Mouse (Mus musculus) brain, embryonic 18.5 days (tissue): ENCODE data around the gene Efhd2.

Experiments used
- DNase-seq: peaks from one replicate; pipeline ENCODE4 v3.0.0-alpha.2; 2012; ENCODE audit warnings: low read depth, low spot score

Gene Efhd2

GRCm38 (mm10) chr4:141881289-141881914 lies 6.7 kb upstream of the Efhd2 start:
- DNase-seq = no peak

GRCm38 (mm10) chr4:141879875-141880274 lies 5.2 kb upstream of the Efhd2 start:
- no peak for DNase-seq

- DNase-seq = no peak
Observed at GRCm38 (mm10) chr4:141879074-141879473, 4.4 kb upstream of the Efhd2 start.

GRCm38 (mm10) chr4:141878621-141879020 lies 3.9 kb upstream of the Efhd2 start:
- DNase-seq = no peak

- DNase-seq = no peak
Observed at GRCm38 (mm10) chr4:141875481-141876108, 875 bp upstream of the Efhd2 start.

- no peak for DNase-seq
Observed at GRCm38 (mm10) chr4:141874111-141874600, 564 bp downstream of the Efhd2 start.

- no peak for DNase-seq
Observed at GRCm38 (mm10) chr4:141872977-141873376, 1.7 kb downstream of the Efhd2 start.

GRCm38 (mm10) chr4:141871909-141872308 lies 2.8 kb downstream of the Efhd2 start:
- no peak for DNase-seq

GRCm38 (mm10) chr4:141871333-141871725 lies 3.4 kb downstream of the Efhd2 start:
- no peak for DNase-seq

- no peak for DNase-seq
Observed at GRCm38 (mm10) chr4:141870666-141871332, 3.9 kb downstream of the Efhd2 start.

- no peak for DNase-seq
Observed at GRCm38 (mm10) chr4:141869436-141870215, 5.1 kb downstream of the Efhd2 start.

- DNase-seq = no peak
Observed at GRCm38 (mm10) chr4:141868051-141868450, 6.7 kb downstream of the Efhd2 start.

GRCm38 (mm10) chr4:141867498-141867897 lies 7.2 kb downstream of the Efhd2 start:
- no peak for DNase-seq

- no peak for DNase-seq
Observed at GRCm38 (mm10) chr4:141866933-141867490, 7.7 kb downstream of the Efhd2 start.

- DNase-seq = no peak
Observed at GRCm38 (mm10) chr4:141865600-141865999, 9.1 kb downstream of the Efhd2 start.

- no peak for DNase-seq
Observed at GRCm38 (mm10) chr4:141865006-141865405, 9.7 kb downstream of the Efhd2 start.

- no peak for DNase-seq
Observed at GRCm38 (mm10) chr4:141864506-141864905, 10.2 kb downstream of the Efhd2 start.

- DNase-seq = no peak
Observed at GRCm38 (mm10) chr4:141863726-141864280, 10.9 kb downstream of the Efhd2 start.

- no peak for DNase-seq
Observed at GRCm38 (mm10) chr4:141862867-141863266, 11.9 kb downstream of the Efhd2 start.

- no peak for DNase-seq
Observed at GRCm38 (mm10) chr4:141861591-141862295, 13.0 kb downstream of the Efhd2 start.
